Mouse (Mus musculus): ENCODE results near the gene Zfp444.

Gene Zfp444

GRCm38 (mm10) chr7:6161541-6161940, 10.5 kb upstream of the Zfp444 start:
- in situ Hi-C loops (cut with MseI, MboI) = no loop called here

GRCm38 (mm10) chr7:6162172-6162571, 9.9 kb upstream of the Zfp444 start:
- in situ Hi-C loops (cut with MseI, MboI) = no loop called here

GRCm38 (mm10) chr7:6164671-6165070, 7.4 kb upstream of the Zfp444 start:
- in situ Hi-C loops (cut with MseI, MboI) = no loop called here

GRCm38 (mm10) chr7:6169403-6169802, 2.6 kb upstream of the Zfp444 start:
- in situ Hi-C loops (cut with MseI, MboI) = no loop called here

- in situ Hi-C loops (cut with MseI, MboI) = loop anchor here in 1 of 2 experiments (10.0 kb wide), 1 partner anchor 46 kb away; no protein-coding TSS in a partner anchor
Measured at GRCm38 (mm10) chr7:6170391-6170790, 1.6 kb upstream of the Zfp444 start.

GRCm38 (mm10) chr7:6170871-6171270, 1.2 kb upstream of the Zfp444 start:
- in situ Hi-C loops (cut with MseI, MboI) = loop anchor here in 1 of 2 experiments (10.0 kb wide), 1 partner anchor 46 kb away; no protein-coding TSS in a partner anchor

GRCm38 (mm10) chr7:6171444-6172005, 501 bp upstream of the Zfp444 start:
- in situ Hi-C loops (cut with MseI, MboI) = loop anchor here in 1 of 2 experiments (10.0 kb wide), 1 partner anchor 47 kb away; no protein-coding TSS in a partner anchor

GRCm38 (mm10) chr7:6172674-6173244, 733 bp downstream of the Zfp444 start:
- in situ Hi-C loops (cut with MseI, MboI) = loop anchor here in 1 of 2 experiments (10.0 kb wide), 1 partner anchor 48 kb away; no protein-coding TSS in a partner anchor

- in situ Hi-C loops (cut with MseI, MboI) = loop anchor here in 1 of 2 experiments (10.0 kb wide), 1 partner anchor 49 kb away; no protein-coding TSS in a partner anchor
Measured at GRCm38 (mm10) chr7:6173872-6174271, 1.8 kb downstream of the Zfp444 start.

- in situ Hi-C loops (cut with MseI, MboI) = loop anchor here in 1 of 2 experiments (10.0 kb wide), 1 partner anchor 50 kb away; no protein-coding TSS in a partner anchor
Measured at GRCm38 (mm10) chr7:6174365-6174987, 2.5 kb downstream of the Zfp444 start.

GRCm38 (mm10) chr7:6179013-6179412, 7.0 kb downstream of the Zfp444 start:
- in situ Hi-C loops (cut with MseI, MboI) = loop anchor here in 1 of 2 experiments (10.0 kb wide), 1 partner anchor 54 kb away; no protein-coding TSS in a partner anchor

GRCm38 (mm10) chr7:6182882-6183281, 10.9 kb downstream of the Zfp444 start:
- in situ Hi-C loops (cut with MseI, MboI) = loop anchor here in 1 of 2 experiments (5.0 kb wide), 1 partner anchor 56 kb away; no protein-coding TSS in a partner anchor

GRCm38 (mm10) chr7:6183802-6184201, 11.8 kb downstream of the Zfp444 start:
- in situ Hi-C loops (cut with MseI, MboI) = loop anchor here in 1 of 2 experiments (5.0 kb wide), 1 partner anchor 57 kb away; no protein-coding TSS in a partner anchor

- in situ Hi-C loops (cut with MseI, MboI) = loop anchor here in 1 of 2 experiments (5.0 kb wide), 1 partner anchor 57 kb away; no protein-coding TSS in a partner anchor
Measured at GRCm38 (mm10) chr7:6184521-6184920, 12.5 kb downstream of the Zfp444 start.

GRCm38 (mm10) chr7:6185391-6185790, 13.4 kb downstream of the Zfp444 start:
- in situ Hi-C loops (cut with MseI, MboI) = no loop called here

GRCm38 (mm10) chr7:6186176-6186575, 14.2 kb downstream of the Zfp444 start:
- in situ Hi-C loops (cut with MseI, MboI) = no loop called here

GRCm38 (mm10) chr7:6186756-6187155, 14.7 kb downstream of the Zfp444 start:
- in situ Hi-C loops (cut with MseI, MboI) = no loop called here

- in situ Hi-C loops (cut with MseI, MboI) = no loop called here
Measured at GRCm38 (mm10) chr7:6189542-6189941, 17.5 kb downstream of the Zfp444 start.

- in situ Hi-C loops (cut with MseI, MboI) = loop anchor here in 1 of 2 experiments (5.0 kb wide), 1 partner anchor 64 kb away; no protein-coding TSS in a partner anchor
Measured at GRCm38 (mm10) chr7:6191376-6191775, 19.4 kb downstream of the Zfp444 start.

GRCm38 (mm10) chr7:6194129-6194528, 22.1 kb downstream of the Zfp444 start:
- in situ Hi-C loops (cut with MseI, MboI) = loop anchor here in 1 of 2 experiments (5.0 kb wide), 1 partner anchor 67 kb away; no protein-coding TSS in a partner anchor

- in situ Hi-C loops (cut with MseI, MboI) = no loop called here
Measured at GRCm38 (mm10) chr7:6195777-6196176, 23.8 kb downstream of the Zfp444 start.

- in situ Hi-C loops (cut with MseI, MboI) = no loop called here
Measured at GRCm38 (mm10) chr7:6196790-6197189, 24.8 kb downstream of the Zfp444 start, which contains the start of gene Galp. Gene Galp (plus strand): TSS chr7:6197090.

All from mouse trophoblast stem cell (cell line).